Mouse (Mus musculus): ENCODE measurements around the gene Cacna2d1.

GRCm38 (mm10) chr5:16418504-16418903, 484.0 kb downstream of the Cacna2d1 start:
- TF ChIP-seq CTCF (IDR thresholded peaks at IDR 0.05; ENCODE audit: low read depth, low read length), result no peak
- TF ChIP-seq POLR2A (IDR thresholded peaks at IDR 0.05; ENCODE audit: borderline replicate concordance, low read depth, low read length), result no peak
